Mouse (Mus musculus) hindlimb bud, embryonic 11.5 days (tissue): ENCODE measurements around the gene Mrgprd.

ENCODE experiments used
- DNase-seq: peaks from one replicate; pipeline ENCODE4 v3.0.0-alpha.2; 2012; ENCODE audit warnings: low read depth, low spot score; ENCODE audit errors: extremely low spot score

The Mrgprd gene

GRCm38 (mm10) chr7:145314785-145315411 lies at the start of gene Mrgprd:
Gene Mrgprd (plus strand): TSS chr7:145314835.
- DNase-seq, result no peak

GRCm38 (mm10) chr7:145266011-145266410 lies 48.6 kb upstream of the Mrgprd start:
- DNase-seq, result no peak

DNA sequence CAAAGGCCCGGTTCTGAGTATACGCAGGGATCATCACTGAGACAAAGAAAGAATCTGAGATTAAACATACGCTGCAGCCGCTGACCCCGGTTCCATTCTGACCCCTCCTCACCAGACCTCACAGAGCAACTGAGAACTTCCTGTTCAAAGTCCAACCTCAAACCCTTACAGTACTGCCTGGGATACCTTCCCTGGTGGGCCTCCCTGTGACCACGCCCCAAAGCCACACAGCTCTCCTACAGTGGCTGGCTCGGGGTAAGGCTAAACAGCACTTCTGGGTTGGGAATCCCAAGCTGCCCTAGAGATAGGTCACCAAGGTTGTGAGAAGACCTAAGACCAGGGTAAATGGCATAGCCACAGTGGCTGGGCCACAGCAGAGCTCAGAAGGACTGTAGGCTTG lies 45.7 kb upstream of the Mrgprd start:
- DNase-seq, result no peak

DNA sequence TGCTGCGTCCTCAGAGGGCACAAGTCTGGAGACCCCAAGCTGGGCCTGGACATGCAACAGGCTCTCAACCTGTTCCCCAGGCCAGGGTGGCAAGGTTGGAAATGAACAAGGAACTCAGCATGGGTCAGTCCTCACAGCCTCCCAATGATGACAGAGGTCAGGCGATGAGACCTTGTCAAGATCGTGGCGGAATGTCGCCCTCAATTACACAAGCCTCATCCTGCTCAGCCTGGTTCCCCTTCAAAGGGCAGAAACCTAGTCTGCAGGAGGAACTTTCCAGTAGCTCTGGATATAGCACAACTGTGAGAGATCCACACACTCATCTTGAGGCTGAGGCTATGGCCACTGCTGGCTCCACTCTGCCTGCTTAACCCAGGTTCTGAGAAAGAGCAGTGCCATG lies 43.7 kb upstream of the Mrgprd start:
- DNase-seq, result no peak

DNA sequence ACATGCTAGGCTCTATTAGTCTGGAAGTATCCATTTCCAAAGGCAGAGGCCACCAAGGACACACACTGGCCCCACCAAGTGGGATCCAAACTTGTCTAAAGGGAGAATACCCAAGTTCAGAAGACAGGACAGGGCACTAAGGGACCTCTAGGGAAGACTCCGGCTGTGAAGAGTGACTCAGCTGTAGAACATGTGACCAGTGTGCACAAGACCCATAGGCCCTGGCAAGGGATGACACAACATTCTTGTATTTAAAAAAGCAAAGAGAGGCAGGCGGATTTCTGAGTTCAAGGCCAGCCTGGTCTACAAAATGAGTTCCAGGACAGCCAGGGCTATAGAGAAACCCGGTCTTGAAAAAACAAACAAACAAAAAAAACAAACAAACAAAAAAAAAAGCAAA lies 39.1 kb upstream of the Mrgprd start:
- DNase-seq, result no peak

DNA sequence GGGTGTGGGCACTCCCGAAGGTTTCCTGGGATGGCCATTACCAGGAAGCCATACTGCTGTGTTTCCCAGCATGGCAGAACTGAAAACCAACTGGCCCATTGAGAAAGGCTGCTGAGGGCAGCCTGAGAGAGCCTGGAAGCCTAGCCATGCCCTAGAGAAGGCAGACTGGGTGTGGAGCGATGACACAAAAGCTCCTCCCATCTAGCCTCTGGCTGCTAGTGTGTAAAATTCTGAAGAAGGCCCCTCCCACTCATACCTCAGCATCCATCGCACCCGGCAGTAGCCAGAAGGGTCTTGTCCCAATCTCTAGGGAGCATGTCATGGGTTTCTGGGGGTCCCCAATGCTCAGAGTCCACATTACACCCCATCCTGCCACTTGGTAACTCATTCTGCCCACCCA lies 33.2 kb upstream of the Mrgprd start:
- no peak for DNase-seq

- DNase-seq, result no peak
These were observed 31.6 kb upstream of the Mrgprd start for GRCm38 (mm10) chr7:145283041-145283440.

GRCm38 (mm10) chr7:145283487-145284187 lies 31.0 kb upstream of the Mrgprd start, which contains the start of gene Tpcn2:
Gene Tpcn2 (minus strand): TSS chr7:145284011.
- peak; percentile 94 for DNase-seq

DNA sequence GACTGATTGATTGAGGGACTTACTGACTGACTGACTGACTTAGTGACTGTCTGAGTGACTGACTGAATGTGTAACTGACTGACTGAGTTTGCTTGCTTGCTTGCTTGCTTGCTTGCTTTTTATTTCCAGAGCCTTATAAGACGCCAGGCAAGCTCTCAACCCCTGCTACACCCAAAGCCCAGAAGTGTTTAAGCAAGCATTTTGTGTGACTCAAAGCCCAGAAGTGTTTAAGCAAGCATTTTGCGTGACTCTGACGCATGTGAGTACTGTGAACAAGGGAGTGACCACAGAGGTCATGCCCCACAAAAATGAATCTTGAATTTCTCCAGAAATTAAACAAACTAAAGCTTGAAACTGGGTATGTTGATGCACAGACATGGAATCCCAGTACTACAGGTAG lies 30.3 kb upstream of the Mrgprd start:
- DNase-seq, result no peak

GRCm38 (mm10) chr7:145285476-145285875 lies 29.2 kb upstream of the Mrgprd start:
- no peak for DNase-seq

DNA sequence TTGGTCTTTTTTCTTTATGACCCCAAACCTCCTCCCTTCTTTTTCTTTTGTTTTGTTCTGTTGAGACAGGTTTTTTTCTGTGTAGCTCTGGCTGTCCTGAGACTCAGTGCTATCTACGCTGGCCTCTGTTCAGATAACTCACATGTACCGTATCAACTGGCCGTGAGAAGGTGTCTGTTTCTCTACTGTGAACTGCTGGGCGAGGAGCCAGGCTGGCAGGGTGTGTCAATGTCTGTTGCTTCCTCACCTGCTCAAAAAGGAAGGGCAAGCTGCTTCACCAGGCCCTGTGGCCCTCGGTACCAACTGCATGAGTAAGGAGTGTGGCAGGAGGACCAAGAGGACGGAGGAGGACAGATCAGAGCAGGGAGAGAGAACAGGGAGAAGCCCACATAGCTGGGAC lies 27.2 kb upstream of the Mrgprd start:
- no peak for DNase-seq

GRCm38 (mm10) chr7:145289302-145289701 lies 25.3 kb upstream of the Mrgprd start:
- DNase-seq, result no peak

GRCm38 (mm10) chr7:145291847-145292246 lies 22.8 kb upstream of the Mrgprd start:
- DNase-seq, result no peak

DNA sequence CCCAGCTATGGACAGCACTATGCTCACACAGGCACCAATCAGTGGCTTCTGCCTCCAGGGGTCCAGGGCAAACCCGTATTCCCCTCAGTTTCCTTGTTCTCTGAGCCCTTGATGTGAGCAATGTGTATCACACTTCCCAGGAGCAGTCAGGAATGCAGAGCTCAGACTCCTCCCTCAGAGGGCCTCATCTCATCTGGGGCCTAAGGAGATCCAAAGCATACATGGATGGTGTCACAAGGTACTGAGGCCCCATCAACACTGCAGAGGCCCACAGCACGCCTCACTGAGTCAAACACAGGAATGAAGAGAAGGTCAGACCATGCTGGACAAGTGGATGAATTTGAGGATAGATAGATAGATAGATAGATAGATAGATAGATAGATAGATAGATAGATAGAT lies 21.9 kb upstream of the Mrgprd start:
- DNase-seq, result no peak

- DNase-seq, result no peak
These were observed 20.8 kb upstream of the Mrgprd start for GRCm38 (mm10) chr7:145293859-145294258.

GRCm38 (mm10) chr7:145298666-145299490 lies 15.8 kb upstream of the Mrgprd start:
- DNase-seq, result no peak

DNA sequence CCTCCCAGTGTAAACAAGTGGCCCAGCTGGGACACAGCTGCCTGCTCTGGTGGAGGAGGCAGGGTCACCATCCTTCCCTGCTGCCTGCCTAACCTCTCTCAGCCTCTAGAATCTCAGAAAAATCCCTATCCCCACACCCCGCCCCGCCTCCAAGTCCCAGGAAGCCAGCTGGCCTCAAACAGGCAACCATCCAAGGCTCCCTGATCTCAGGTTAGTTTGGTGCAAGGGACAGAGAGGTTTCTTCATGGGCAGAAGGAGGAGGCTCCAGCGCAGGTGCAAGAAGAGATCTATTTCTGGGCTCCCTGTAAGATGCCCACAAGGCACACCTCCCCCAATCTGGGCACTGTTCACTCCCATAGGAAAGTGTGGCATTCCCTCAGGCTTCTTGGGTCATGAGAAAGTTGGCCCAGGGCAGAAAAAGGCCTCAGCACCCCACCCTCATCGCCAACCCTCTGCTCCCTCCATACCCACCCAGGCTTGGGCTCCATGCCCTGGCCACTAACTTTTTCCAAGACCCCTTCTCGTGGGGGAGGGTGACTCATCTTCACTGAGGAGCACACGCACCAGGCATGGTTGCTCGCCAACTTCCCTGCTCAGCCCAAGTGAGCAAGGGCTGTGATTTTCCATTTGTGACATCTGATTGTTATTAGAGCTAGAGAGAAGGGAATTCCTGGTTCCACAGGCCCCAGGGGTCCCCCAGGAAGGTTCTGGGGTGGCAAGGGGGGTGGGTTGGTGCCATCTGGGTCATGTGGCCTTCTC lies 14.9 kb upstream of the Mrgprd start:
- no peak for DNase-seq

GRCm38 (mm10) chr7:145300321-145301007 lies 14.2 kb upstream of the Mrgprd start, which contains the start of gene Mrgprf:
Gene Mrgprf (plus strand): TSS chr7:145300828.
- DNase-seq, result no peak

DNA sequence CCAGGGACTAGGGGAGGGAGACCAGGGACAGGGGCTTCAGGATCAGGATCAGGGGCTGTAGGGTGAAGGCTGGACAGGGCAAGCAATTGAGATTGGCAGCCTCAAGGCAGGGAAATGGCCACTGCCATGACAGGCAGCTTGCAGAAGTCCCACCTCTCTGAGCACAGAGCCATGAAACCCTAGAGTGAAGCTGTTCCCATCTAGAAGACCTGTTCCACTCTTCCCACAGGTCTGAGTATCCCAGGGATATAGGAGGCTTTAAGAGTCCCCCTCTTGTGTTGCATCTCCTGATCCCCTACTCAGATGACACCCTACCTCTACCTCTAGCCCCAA lies 13.7 kb upstream of the Mrgprd start:
- DNase-seq, result no peak

DNA sequence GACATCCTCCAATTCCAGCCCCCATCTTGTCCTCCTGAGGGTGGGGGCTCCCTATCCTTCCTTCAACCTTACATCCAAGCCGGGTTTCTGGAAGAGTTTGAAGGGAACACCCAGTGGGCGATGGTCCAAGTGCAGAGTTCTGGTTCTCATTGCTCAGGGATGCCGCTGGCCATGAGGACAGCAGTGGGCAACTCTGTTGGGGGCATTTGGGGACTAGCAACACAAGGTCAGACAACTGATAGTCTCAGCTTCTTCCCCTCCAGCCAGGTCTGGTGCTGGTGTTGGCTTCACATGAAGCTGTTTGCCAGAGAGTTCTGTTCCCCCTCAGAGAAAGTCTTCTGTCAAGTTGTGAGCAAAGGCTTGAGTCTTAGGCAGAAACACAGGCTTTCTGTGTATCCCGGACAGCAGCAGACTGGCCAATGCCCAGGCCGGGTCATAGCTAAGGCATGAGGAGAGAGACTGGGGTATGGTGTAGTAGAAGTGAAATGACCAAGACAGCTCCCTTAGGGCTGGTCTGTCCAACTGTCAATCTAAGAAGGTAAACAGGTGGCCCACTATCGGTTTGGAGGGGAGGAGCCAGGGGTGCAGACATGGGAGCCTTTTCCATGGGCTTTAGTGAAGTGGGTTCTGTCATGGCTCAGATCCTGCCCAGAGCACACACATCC lies 13.2 kb upstream of the Mrgprd start:
- no peak for DNase-seq
